Mouse (Mus musculus) cerebral cortex, adult 2 months (tissue): Measurements from ENCODE around the gene Cdc16.

Experiments used
- WGBS: fragments of 180-500 bp; shearing (Covaris S2); methylation state at CpG from one replicate; pipeline ENCODE4 v1.1.7; 2018; 5-methylcytosine and 5-hydroxymethylcytosine counted together

Gene Cdc16

DNA sequence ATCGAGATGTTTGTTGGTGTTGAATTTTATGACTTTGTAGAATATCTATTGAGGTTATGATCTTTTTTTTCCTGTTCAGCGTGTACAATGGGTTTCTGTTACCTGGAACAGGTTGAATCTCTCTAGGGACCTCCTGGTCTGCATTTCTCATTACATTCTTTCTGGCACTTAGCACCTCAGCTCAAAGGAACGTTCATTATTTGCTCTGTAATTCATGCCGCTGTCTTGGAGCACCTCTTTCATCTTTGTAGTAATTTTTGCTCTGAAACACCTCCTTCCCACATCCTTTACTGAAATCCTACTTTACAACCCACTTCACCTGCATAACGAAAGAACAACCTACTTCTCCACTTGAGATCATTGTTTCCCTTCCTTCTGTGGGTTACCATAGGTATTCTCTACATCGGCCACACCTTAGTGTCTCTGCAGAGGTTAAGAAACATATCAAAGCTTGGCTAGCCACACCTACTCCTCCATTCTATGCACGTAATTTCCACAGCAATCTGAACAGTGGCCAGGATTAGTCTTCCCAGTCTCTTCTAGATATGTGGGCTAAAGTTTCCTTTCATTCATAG lies 71.2 kb downstream of the Cdc16 start:
- 71% methylated on average over 7 of the region's 7 CpGs for WGBS
